Mouse (Mus musculus) limb, embryonic 11.5 days (tissue): ENCODE results near the gene Itpr1. TPM values are rescaled to one million over a fixed set of nuclear protein-coding genes. Genes with fewer than 3 reads are reported as not detected.

Experiments
- ATAC-seq: fragments of 200-750 bp; cut with Nextera tagmentation; 2 replicates; pipeline ENCODE4 v1.8.0; 2017; ENCODE audit warnings: low read depth; ENCODE audit not compliant: insufficient number of reproducible peaks, low FRiP score, low TSS enrichment
- DNase-seq: peaks from one replicate; pipeline ENCODE4 v3.0.0-alpha.2; 2015; ENCODE audit warnings: low spot score
- H3K27ac ChIP-seq: fragments of 300-500 bp; sonication (generic); replicated peaks from 2 replicates; pipeline ENCODE4 v1.5.1; 2014; ENCODE audit warnings: low read depth, mild to moderate bottlenecking, low read length
- H3K27me3 ChIP-seq: fragments of 300-500 bp; sonication (generic); 2 replicates; pipeline ENCODE4 v1.6.1; 2014; ENCODE audit warnings: mild to moderate bottlenecking, low read length, mixed read lengths; ENCODE audit not compliant: control insufficient read depth, insufficient read depth
- H3K36me3 ChIP-seq: fragments of 300-500 bp; sonication (generic); 2 replicates; pipeline ENCODE4 v1.6.1; 2014; ENCODE audit warnings: mild to moderate bottlenecking, low read length, moderate library complexity, mixed read lengths; ENCODE audit not compliant: control insufficient read depth, insufficient read depth
- H3K4me1 ChIP-seq: fragments of 300-500 bp; sonication (generic); 2 replicates; pipeline ENCODE4 v1.6.1; 2014; ENCODE audit warnings: low read length, mixed read lengths; ENCODE audit not compliant: control insufficient read depth, insufficient read depth
- H3K4me2 ChIP-seq: fragments of 300-500 bp; sonication (generic); 2 replicates; pipeline ENCODE4 v1.6.1; 2014; ENCODE audit warnings: low read depth, mild to moderate bottlenecking, moderate library complexity; ENCODE audit not compliant: severe bottlenecking
- H3K4me3 ChIP-seq: fragments of 300-500 bp; sonication (generic); 2 replicates; pipeline ENCODE4 v1.5.1; 2014; ENCODE audit warnings: low read depth, low read length
- H3K9ac ChIP-seq: fragments of 300-500 bp; sonication (generic); 2 replicates; pipeline ENCODE4 v1.6.1; 2014; ENCODE audit warnings: mild to moderate bottlenecking, low read length
- H3K9me3 ChIP-seq: fragments of 300-500 bp; sonication (generic); 2 replicates; pipeline ENCODE4 v1.6.1; 2016; ENCODE audit warnings: low read length; ENCODE audit not compliant: control insufficient read depth
- WGBS: fragments of 180-500 bp; shearing (Covaris S2); extraction: QIAGEN DNeasy Blood & Tissue Kit; methylation state at CpG from one replicate; pipeline ENCODE4 v1.1.7; 2014; 5-methylcytosine and 5-hydroxymethylcytosine counted together
- polyA plus RNA-seq: library from polyadenylated mRNA; unstranded; fragments of >200 nt; fragmentation: Nextera tagmentation; extraction: Ambion mirVana; gene quantifications from 2 replicates; pipeline ENCODE4 v1.2.1, GENCODE M21; 2014

Gene Itpr1
- polyA plus RNA-seq, 1 experiment from 2014 or later: 6.4 TPM

DNA sequence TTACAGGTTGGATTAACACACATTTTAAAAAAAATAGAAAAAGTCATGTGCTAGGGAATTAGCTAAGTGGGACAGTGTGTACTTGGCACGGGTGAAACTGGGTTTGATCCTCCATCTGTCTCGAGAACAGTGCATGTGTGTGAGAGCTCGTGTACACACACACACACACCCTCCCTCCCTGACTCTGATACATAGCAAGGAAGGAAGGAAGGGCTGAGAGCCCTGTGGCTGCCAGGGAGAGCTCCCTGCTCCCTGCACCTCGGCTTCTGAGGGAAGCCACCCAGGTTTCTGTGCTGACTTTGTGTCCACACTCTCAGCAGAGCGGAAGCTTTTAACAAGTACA is 244.1 kb downstream of the Itpr1 start:
- Histone ChIP-seq H3K9me3 (no peaks in the 10 kb centered on the region), H3K27ac (peak overlapping the region; percentile 49; the same call in 1 of the 2 replicates), H3K9ac (no peak overlapping the region), H3K4me3 (no peak overlapping the region), H3K4me2 (no peak overlapping the region), H3K27me3 (no peaks in the 10 kb centered on the region), H3K4me1 (peaks cover 18% of the 10 kb centered on the region), H3K36me3 (no peaks in the 10 kb centered on the region)
- DNase-seq (peak; percentile 47), ATAC-seq (peak; percentile 48; the same call in 1 of the 2 replicates)
- 11% methylated on average over 5 of the region's 5 CpGs for WGBS

DNA sequence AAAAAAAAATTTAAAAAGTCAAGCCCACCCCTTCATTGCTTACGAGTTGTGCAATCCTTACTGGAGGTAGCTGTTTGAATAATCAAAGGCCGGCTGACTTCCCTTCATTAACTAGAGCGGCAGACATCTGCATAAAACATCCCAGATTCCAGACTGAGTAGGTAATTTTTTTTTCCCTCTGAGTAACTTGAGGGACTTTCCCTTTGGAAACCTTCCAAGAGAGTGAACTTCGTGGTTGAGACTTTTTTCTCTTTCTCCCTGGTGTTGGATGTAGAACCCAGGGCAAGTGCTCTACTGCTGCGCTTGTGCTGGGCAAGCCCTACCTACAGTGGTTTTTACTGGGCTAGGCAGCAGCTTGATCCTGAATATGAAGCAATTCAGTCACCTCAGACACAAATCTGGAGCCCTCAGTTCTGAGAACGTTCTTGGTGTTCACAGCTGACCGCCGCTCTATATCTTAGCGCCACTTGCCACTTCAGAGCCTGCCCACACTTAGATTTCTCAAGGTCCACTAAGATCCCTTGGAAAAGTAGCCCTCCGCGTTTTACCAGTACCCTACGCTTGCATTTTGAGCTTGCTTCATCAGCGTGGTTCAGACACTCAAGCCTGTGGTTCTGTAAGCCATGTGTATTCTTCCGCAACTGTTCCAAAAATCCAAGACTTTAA is 244.8 kb downstream of the Itpr1 start:
- no peak overlapping the region for H3K9ac ChIP-seq
- DNase-seq: peak; percentile 57
- no peaks in the 10 kb centered on the region for H3K9me3 ChIP-seq
- H3K4me2 ChIP-seq: 0 out of 2 replicates have a peak overlapping the region, but pooled peaks have one; percentile 4
- WGBS: 38% methylated on average over 14 of the region's 14 CpGs
- peak; percentile 13; the same call in 1 of the 2 replicates for ATAC-seq
- H3K27me3 ChIP-seq: no peaks in the 10 kb centered on the region
- no peaks in the 10 kb centered on the region for H3K36me3 ChIP-seq
- peaks cover 18% of the 10 kb centered on the region for H3K4me1 ChIP-seq
- H3K27ac ChIP-seq: peak overlapping the region; percentile 83
- H3K4me3 ChIP-seq: no peak overlapping the region

DNA sequence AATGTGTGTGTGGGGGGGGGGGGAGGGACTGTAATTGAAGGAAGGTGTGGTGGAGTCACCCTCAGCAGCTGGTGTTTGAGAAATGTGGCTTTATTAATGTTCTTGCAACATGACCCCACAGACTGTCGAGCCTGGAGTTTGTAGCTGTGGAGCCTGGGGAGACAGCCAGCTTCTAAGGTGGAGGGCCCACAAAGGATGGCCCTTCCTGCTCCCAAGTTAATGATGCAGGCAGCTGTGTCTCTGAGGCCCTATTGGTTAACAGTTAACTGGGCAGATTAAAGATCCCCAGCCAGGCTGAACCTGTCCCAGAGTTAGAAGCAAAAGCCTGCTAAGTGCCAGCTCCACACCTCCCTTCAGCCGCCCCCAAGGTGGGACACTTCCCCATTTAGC is 245.3 kb downstream of the Itpr1 start:
- no peak overlapping the region; the same call in 1 of the 2 replicates for H3K4me2 ChIP-seq
- ATAC-seq (peak; percentile 64), DNase-seq (peak; percentile 51)
- H3K27me3 ChIP-seq: no peaks in the 10 kb centered on the region
- no peaks in the 10 kb centered on the region for H3K36me3 ChIP-seq
- no peak overlapping the region for H3K9ac ChIP-seq
- WGBS: 8% methylated on average over 2 of the region's 2 CpGs
- peak overlapping the region; percentile 83 for H3K27ac ChIP-seq
- H3K9me3 ChIP-seq: no peaks in the 10 kb centered on the region
- no peak overlapping the region for H3K4me3 ChIP-seq
- peaks cover 18% of the 10 kb centered on the region for H3K4me1 ChIP-seq

DNA sequence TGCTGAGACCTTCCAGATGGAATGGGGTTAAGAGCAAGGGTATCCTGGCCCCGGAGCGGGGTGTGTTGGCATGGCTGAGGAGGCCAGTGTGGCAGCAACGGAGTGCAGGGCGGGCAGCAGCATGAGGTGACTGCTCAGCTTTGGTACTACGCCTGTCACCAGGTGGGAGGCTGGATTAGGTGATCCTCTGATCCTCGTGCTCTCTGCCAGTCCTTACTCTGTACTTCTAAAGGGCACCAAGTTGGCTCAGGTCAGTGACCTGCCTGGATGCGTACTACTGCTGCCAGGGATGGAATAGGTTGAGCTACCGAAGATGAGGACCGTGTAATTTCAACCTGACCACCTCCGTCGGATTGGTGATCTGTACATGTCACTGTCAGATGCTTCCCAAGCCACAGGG is 245.9 kb downstream of the Itpr1 start:
- H3K27me3 ChIP-seq: no peaks in the 10 kb centered on the region
- H3K9ac ChIP-seq: no peak overlapping the region
- H3K36me3 ChIP-seq: no peaks in the 10 kb centered on the region
- no peak for ATAC-seq
- peak overlapping the region; percentile 65 for H3K27ac ChIP-seq
- H3K4me2 ChIP-seq: no peak overlapping the region
- DNase-seq: no peak
- 87% methylated on average over 11 of the region's 11 CpGs for WGBS
- no peak overlapping the region for H3K4me3 ChIP-seq
- H3K9me3 ChIP-seq: no peaks in the 10 kb centered on the region
- peaks cover 18% of the 10 kb centered on the region for H3K4me1 ChIP-seq

DNA sequence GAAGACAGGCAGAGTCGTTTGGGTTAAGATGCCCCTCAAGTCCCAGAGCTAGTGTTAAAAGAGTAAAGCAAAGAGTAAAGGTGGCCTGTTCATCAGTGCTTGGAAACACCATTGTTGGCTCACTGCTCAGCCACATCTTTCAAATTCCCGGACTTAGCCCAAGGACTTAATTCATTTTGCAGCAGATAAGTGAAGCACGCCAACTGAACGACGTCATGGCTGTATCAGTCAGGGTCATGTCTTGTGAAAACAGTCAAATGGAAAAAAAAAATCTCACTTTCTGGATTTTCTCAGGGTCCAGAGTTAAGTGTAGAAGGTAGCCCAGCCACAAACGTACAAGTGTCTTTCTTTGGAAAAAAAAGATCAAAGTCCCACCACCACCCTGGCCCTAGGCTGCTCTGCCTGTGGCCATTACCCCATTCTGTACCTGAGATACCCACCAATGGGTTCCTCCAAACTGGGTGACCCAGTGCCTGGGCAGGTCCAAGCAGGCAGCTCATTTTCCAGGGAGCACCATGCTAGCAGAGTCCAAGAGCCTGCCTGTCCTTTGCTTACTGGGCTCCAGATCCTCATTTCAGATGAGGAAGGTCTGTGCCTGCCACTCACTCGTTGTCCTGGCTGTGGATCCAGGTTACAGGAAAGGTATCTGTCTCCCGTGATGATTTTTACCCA is 251.5 kb downstream of the Itpr1 start:
- DNase-seq: no peak
- H3K4me3 ChIP-seq: no peak overlapping the region
- no peak overlapping the region for H3K4me2 ChIP-seq
- H3K36me3 ChIP-seq: no peaks in the 10 kb centered on the region
- no peaks in the 10 kb centered on the region for H3K9me3 ChIP-seq
- no peaks in the 10 kb centered on the region for H3K27me3 ChIP-seq
- peaks cover 8% of the 10 kb centered on the region; the same call in 1 of the 2 replicates for H3K4me1 ChIP-seq
- no peak overlapping the region for H3K9ac ChIP-seq
- ATAC-seq: no peak
- H3K27ac ChIP-seq: no peak overlapping the region
- 90% methylated on average over 8 of the region's 8 CpGs for WGBS

DNA sequence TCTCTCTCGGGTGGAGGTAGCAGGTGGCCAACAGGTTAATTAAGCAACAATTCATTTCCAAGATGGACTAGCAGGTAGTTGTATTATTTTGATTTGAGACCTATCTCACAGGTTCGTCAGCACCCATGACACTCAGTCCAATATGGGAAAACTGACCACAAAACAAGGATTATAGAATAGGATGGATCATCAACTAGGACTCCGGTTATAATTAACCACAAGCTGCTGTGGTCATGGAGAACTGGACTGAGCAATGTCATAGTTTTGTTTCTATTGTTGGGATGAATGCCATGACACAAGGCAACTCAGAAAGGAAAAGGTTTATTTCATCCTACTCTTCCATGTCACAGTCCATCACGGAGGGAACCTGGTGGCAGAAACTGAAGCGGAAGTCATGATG is 252.3 kb downstream of the Itpr1 start:
- Histone ChIP-seq H3K27me3 (no peaks in the 10 kb centered on the region), H3K4me1 (peaks cover 8% of the 10 kb centered on the region; the same call in 1 of the 2 replicates), H3K9me3 (no peaks in the 10 kb centered on the region), H3K4me3 (no peak overlapping the region), H3K9ac (no peak overlapping the region), H3K27ac (no peak overlapping the region), H3K36me3 (no peaks in the 10 kb centered on the region), H3K4me2 (no peak overlapping the region)
- ATAC-seq (no peak), DNase-seq (no peak)
- 91% methylated on average over 5 of the region's 5 CpGs for WGBS

DNA sequence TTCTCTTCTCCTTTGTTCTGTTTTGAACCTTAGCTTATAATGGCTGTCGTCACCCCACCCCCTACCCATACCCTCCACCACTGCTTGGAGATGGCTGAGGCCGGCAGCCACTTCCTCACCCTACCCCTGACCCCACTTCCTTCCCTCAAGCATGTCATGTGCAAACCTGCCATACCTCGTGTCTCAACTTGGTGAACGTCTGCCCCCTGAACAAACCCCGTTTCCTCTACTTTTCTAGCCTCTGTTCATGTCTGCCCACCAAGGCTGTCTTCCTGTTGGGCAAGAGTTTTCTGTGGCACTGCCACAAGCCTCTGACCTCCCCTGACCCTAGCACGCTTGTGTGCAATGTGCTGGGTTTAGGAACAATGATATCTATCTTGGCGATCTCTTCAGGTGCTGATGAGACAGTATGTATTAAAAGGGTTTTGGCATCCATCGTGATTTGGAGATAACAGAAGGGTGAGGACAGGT is 253.2 kb downstream of the Itpr1 start:
- Histone ChIP-seq H3K4me1 (peaks cover 8% of the 10 kb centered on the region; the same call in 1 of the 2 replicates), H3K36me3 (no peaks in the 10 kb centered on the region)
- ATAC-seq: no peak

DNA sequence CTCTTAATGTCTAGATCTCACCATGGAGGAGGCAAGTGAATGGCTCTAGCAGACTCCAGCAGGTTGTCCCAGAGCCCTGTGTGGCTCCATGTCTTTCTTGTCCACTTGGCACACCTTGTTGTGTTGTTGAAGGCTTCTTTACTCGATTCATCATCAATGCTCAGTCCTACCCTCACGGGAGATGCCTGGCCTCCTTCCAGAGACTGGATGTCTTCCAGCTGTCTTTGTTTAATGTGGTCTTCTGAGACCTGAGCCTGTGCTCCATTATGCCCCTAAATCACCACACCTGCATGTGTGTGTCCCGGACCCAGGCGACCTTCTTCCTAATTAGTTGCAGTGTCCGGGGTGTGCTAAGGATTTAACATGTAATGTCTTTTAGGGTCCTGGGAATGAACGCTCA is 254.7 kb downstream of the Itpr1 start:
- DNase-seq (no peak), ATAC-seq (no peak)
- 36% methylated on average over 6 of the region's 6 CpGs for WGBS
- Histone ChIP-seq H3K36me3 (no peaks in the 10 kb centered on the region), H3K9ac (no peak overlapping the region), H3K4me2 (no peak overlapping the region), H3K27ac (no peak overlapping the region), H3K27me3 (no peaks in the 10 kb centered on the region), H3K4me1 (peaks cover 8% of the 10 kb centered on the region; the same call in 1 of the 2 replicates), H3K4me3 (no peak overlapping the region), H3K9me3 (no peaks in the 10 kb centered on the region)

More for the DNA sequence above, 253.2 kb downstream of the Itpr1 start:
- H3K9ac ChIP-seq: no peak overlapping the region
- H3K27me3 ChIP-seq: no peaks in the 10 kb centered on the region
- H3K9me3 ChIP-seq: no peaks in the 10 kb centered on the region
- 80% methylated on average over 8 of the region's 8 CpGs for WGBS
- DNase-seq: no peak
- no peak overlapping the region for H3K4me3 ChIP-seq
- no peak overlapping the region for H3K27ac ChIP-seq
- H3K4me2 ChIP-seq: no peak overlapping the region
